Mouse (Mus musculus): Measurements from ENCODE around the gene Hacd3. TPM values are rescaled to one million over a fixed set of nuclear protein-coding genes. Genes with fewer than 3 reads are reported as not detected.
A peak's percentile ranks its signal among the peaks of the same experiment; 100 is the strongest.

Gene Hacd3
- polyA plus RNA-seq, 1 experiment from 2014 or later = 120 TPM

- H3K36me3 ChIP-seq (ENCODE audit: control insufficient read depth, insufficient read depth, low read length) = peaks cover 3% of the 10 kb centered on the region; the same call in 1 of the 2 replicates
- H3K27me3 ChIP-seq (ENCODE audit: control insufficient read depth, insufficient read depth, low read length) = no peaks in the 10 kb centered on the region
- H3K4me3 ChIP-seq (ENCODE audit: low read depth, low read length) = no peak overlapping the region
- WGBS = 89% methylated on average over 9 of the region's 9 CpGs
- no peak overlapping the region for H3K4me2 ChIP-seq (ENCODE audit: low read depth, low read length, severe bottlenecking)
- no peak for ATAC-seq (replicated peaks; ENCODE audit: low FRiP score)
- no peak overlapping the region for H3K27ac ChIP-seq (ENCODE audit: low read depth, low read length)
- H3K4me1 ChIP-seq (replicated peaks; ENCODE audit: control insufficient read depth, insufficient read depth, low read length) = no peaks in the 10 kb centered on the region
- H3K9me3 ChIP-seq (ENCODE audit: control insufficient read depth, low read length) = no peaks in the 10 kb centered on the region
- H3K9ac ChIP-seq (ENCODE audit: low read length) = no peak overlapping the region
- DNase-seq (ENCODE audit: low spot score) = no peak
These were observed 35.7 kb downstream of the Hacd3 start for GRCm38 (mm10) chr9:64985807-64986206.

- Histone ChIP-seq H3K27me3 (ENCODE audit: control insufficient read depth, insufficient read depth, low read length) (no peaks in the 10 kb centered on the region), H3K4me3 (ENCODE audit: low read depth, low read length) (no peak overlapping the region), H3K9ac (ENCODE audit: low read length) (no peak overlapping the region), H3K4me1 (replicated peaks; ENCODE audit: control insufficient read depth, insufficient read depth, low read length) (no peaks in the 10 kb centered on the region), H3K9me3 (ENCODE audit: control insufficient read depth, low read length) (no peaks in the 10 kb centered on the region), H3K4me2 (ENCODE audit: low read depth, low read length, severe bottlenecking) (no peak overlapping the region), H3K27ac (ENCODE audit: low read depth, low read length) (no peak overlapping the region), H3K36me3 (ENCODE audit: control insufficient read depth, insufficient read depth, low read length) (peaks cover 6% of the 10 kb centered on the region; the same call in 1 of the 2 replicates)
- ATAC-seq (replicated peaks; ENCODE audit: low FRiP score) (no peak), DNase-seq (ENCODE audit: low spot score) (no peak)
- 85% methylated on average over 8 of the region's 8 CpGs for WGBS
These were observed 36.3 kb downstream of the Hacd3 start for GRCm38 (mm10) chr9:64985037-64985794.

GRCm38 (mm10) chr9:64981904-64982303 lies 39.6 kb downstream of the Hacd3 start:
- H3K4me3 ChIP-seq (ENCODE audit: low read depth, low read length) = no peak overlapping the region

GRCm38 (mm10) chr9:64980548-64980947 lies 40.9 kb downstream of the Hacd3 start:
- H3K9me3 ChIP-seq (ENCODE audit: control insufficient read depth, low read length) = no peaks in the 10 kb centered on the region
- H3K4me3 ChIP-seq (ENCODE audit: low read depth, low read length) = no peak overlapping the region
- H3K27ac ChIP-seq (ENCODE audit: low read depth, low read length) = no peak overlapping the region
- no peak for ATAC-seq (replicated peaks; ENCODE audit: low FRiP score)
- H3K9ac ChIP-seq (ENCODE audit: low read length) = no peak overlapping the region
- H3K4me1 ChIP-seq (replicated peaks; ENCODE audit: control insufficient read depth, insufficient read depth, low read length) = no peaks in the 10 kb centered on the region
- H3K27me3 ChIP-seq (ENCODE audit: control insufficient read depth, insufficient read depth, low read length) = no peaks in the 10 kb centered on the region
- peaks cover 6% of the 10 kb centered on the region; the same call in 1 of the 2 replicates for H3K36me3 ChIP-seq (ENCODE audit: control insufficient read depth, insufficient read depth, low read length)
- H3K4me2 ChIP-seq (ENCODE audit: low read depth, low read length, severe bottlenecking) = no peak overlapping the region
- no peak for DNase-seq (ENCODE audit: low spot score)
- WGBS = 84% methylated on average over 3 of the region's 3 CpGs

More at GRCm38 (mm10) chr9:64981904-64982303, 39.6 kb downstream of the Hacd3 start:
- Histone ChIP-seq H3K27me3 (ENCODE audit: control insufficient read depth, insufficient read depth, low read length) (no peaks in the 10 kb centered on the region), H3K36me3 (ENCODE audit: control insufficient read depth, insufficient read depth, low read length) (peaks cover 6% of the 10 kb centered on the region; the same call in 1 of the 2 replicates), H3K9me3 (ENCODE audit: control insufficient read depth, low read length) (no peaks in the 10 kb centered on the region), H3K4me2 (ENCODE audit: low read depth, low read length, severe bottlenecking) (no peak overlapping the region), H3K4me1 (replicated peaks; ENCODE audit: control insufficient read depth, insufficient read depth, low read length) (no peaks in the 10 kb centered on the region), H3K27ac (ENCODE audit: low read depth, low read length) (no peak overlapping the region), H3K9ac (ENCODE audit: low read length) (no peak overlapping the region)
- ATAC-seq (replicated peaks; ENCODE audit: low FRiP score) (no peak), DNase-seq (ENCODE audit: low spot score) (no peak)
- 86% methylated on average over 1 of the region's 1 CpGs for WGBS

GRCm38 (mm10) chr9:64960978-64961320 lies 60.5 kb downstream of the Hacd3 start:
- no peaks in the 10 kb centered on the region for H3K27me3 ChIP-seq (ENCODE audit: control insufficient read depth, insufficient read depth, low read length)
- peaks cover 3% of the 10 kb centered on the region; the same call in 1 of the 2 replicates for H3K36me3 ChIP-seq (ENCODE audit: control insufficient read depth, insufficient read depth, low read length)
- H3K4me1 ChIP-seq (replicated peaks; ENCODE audit: control insufficient read depth, insufficient read depth, low read length) = peaks cover 6% of the 10 kb centered on the region
- H3K9me3 ChIP-seq (ENCODE audit: control insufficient read depth, low read length) = no peaks in the 10 kb centered on the region
- H3K4me3 ChIP-seq (ENCODE audit: low read depth, low read length) = peak overlapping the region; percentile 65
- DNase-seq (ENCODE audit: low spot score) (no peak), ATAC-seq (replicated peaks; ENCODE audit: low FRiP score) (peak; percentile 81; the same call in 1 of the 2 replicates)
- 0% methylated on average over 17 of the region's 17 CpGs for WGBS
- H3K4me2 ChIP-seq (ENCODE audit: low read depth, low read length, severe bottlenecking) = peak overlapping the region; percentile 48
- H3K9ac ChIP-seq (ENCODE audit: low read length) = peak overlapping the region; percentile 87
- H3K27ac ChIP-seq (ENCODE audit: low read depth, low read length) = peak overlapping the region; percentile 55

- peak; percentile 98 for DNase-seq (ENCODE audit: low spot score)
- Histone ChIP-seq H3K4me2 (ENCODE audit: low read depth, low read length, severe bottlenecking) (peak within 1 kb of the TSS; percentile 48), H3K9ac (ENCODE audit: low read length) (peak within 1 kb of the TSS; percentile 87), H3K4me1 (replicated peaks; ENCODE audit: control insufficient read depth, insufficient read depth, low read length) (peaks cover 6% of the 10 kb centered on the region), H3K4me3 (ENCODE audit: low read depth, low read length) (peak within 1 kb of the TSS; percentile 65), H3K9me3 (ENCODE audit: control insufficient read depth, low read length) (no peaks in the 10 kb centered on the region), H3K36me3 (ENCODE audit: control insufficient read depth, insufficient read depth, low read length) (peaks cover 3% of the 10 kb centered on the region; the same call in 1 of the 2 replicates), H3K27me3 (ENCODE audit: control insufficient read depth, insufficient read depth, low read length) (no peaks in the 10 kb centered on the region), H3K27ac (ENCODE audit: low read depth, low read length) (peak within 1 kb of the TSS; percentile 55)
- WGBS = 4% methylated on average over 29 of the region's 29 CpGs
- ATAC-seq (replicated peaks; ENCODE audit: low FRiP score) = peak; percentile 96
These were observed 61.1 kb downstream of the Hacd3 start, which contains the start of gene Ints14 for GRCm38 (mm10) chr9:64960117-64960977. Ints14 (plus strand) TSS chr9:64960905.

GRCm38 (mm10) chr9:64957276-64957675 lies 64.2 kb downstream of the Hacd3 start:
- Histone ChIP-seq H3K4me1 (replicated peaks; ENCODE audit: control insufficient read depth, insufficient read depth, low read length) (peaks cover 6% of the 10 kb centered on the region), H3K27ac (ENCODE audit: low read depth, low read length) (no peak overlapping the region), H3K9ac (ENCODE audit: low read length) (no peak overlapping the region), H3K4me3 (ENCODE audit: low read depth, low read length) (no peak overlapping the region), H3K9me3 (ENCODE audit: control insufficient read depth, low read length) (no peaks in the 10 kb centered on the region), H3K4me2 (ENCODE audit: low read depth, low read length, severe bottlenecking) (no peak overlapping the region), H3K36me3 (ENCODE audit: control insufficient read depth, insufficient read depth, low read length) (no peaks in the 10 kb centered on the region; the same call in 1 of the 2 replicates), H3K27me3 (ENCODE audit: control insufficient read depth, insufficient read depth, low read length) (no peaks in the 10 kb centered on the region)
- 78% methylated on average over 3 of the region's 3 CpGs for WGBS
- ATAC-seq (replicated peaks; ENCODE audit: low FRiP score) (no peak), DNase-seq (ENCODE audit: low spot score) (no peak)

GRCm38 (mm10) chr9:64956337-64956736 lies 65.2 kb downstream of the Hacd3 start:
- peak; percentile 60 for DNase-seq (ENCODE audit: low spot score)

More at GRCm38 (mm10) chr9:64956337-64956736, 65.2 kb downstream of the Hacd3 start:
- Histone ChIP-seq H3K36me3 (ENCODE audit: control insufficient read depth, insufficient read depth, low read length) (no peaks in the 10 kb centered on the region), H3K27ac (ENCODE audit: low read depth, low read length) (no peak overlapping the region), H3K4me3 (ENCODE audit: low read depth, low read length) (no peak overlapping the region), H3K4me2 (ENCODE audit: low read depth, low read length, severe bottlenecking) (0 out of 2 replicates have a peak overlapping the region, but pooled peaks have one; percentile 8), H3K9me3 (ENCODE audit: control insufficient read depth, low read length) (no peaks in the 10 kb centered on the region), H3K4me1 (replicated peaks; ENCODE audit: control insufficient read depth, insufficient read depth, low read length) (0 out of 2 replicates have a peak, but pooled peaks cover 2% of the 10 kb centered on the region), H3K27me3 (ENCODE audit: control insufficient read depth, insufficient read depth, low read length) (no peaks in the 10 kb centered on the region), H3K9ac (ENCODE audit: low read length) (no peak overlapping the region)
- ATAC-seq (replicated peaks; ENCODE audit: low FRiP score) = no peak
- WGBS = 29% methylated on average over 12 of the region's 12 CpGs

Data from forebrain, embryonic 11.5 days (tissue).